ENCODE assay signal across 15 mouse cellular contexts in genomic region chr15:97111320-97112192, GRCm38 (mm10). TPM values are rescaled to one million over a fixed set of nuclear protein-coding genes. Genes with fewer than 3 reads are reported as not detected.
DNase-seq lines count a peak whose midpoint lies in the region; ATAC-seq and TF ChIP-seq lines count a peak whose summit lies in the region.
"Had no signal": no experiment of that assay in that cellular context is flagged by ENCODE, and none has a peak within 500 bp of the region (broad histone marks: within the 10 kb centered on the region; RNA-seq: fewer than 3 reads in every experiment).

No protein-coding gene starts in this region.

- no peak for DNase-seq in heart, postnatal 4 days
- no peak for DNase-seq in stomach, postnatal 0 days (ENCODE audit: low spot score)
- DNase-seq in limb, embryonic 10.5 days (ENCODE audit: low spot score) = peak; percentile 65
- DNase-seq in gastrocnemius, postnatal 10 days = no peak
- no peak for DNase-seq in hindbrain, postnatal 0 days (ENCODE audit: low spot score)
- no peak for DNase-seq in gastrocnemius, adult 18-20 months (ENCODE audit: low spot score)
- DNase-seq: B cell, adult 2 months; cerebellum, adult 18-20 months; thymus, adult 18-20 months had no signal

- H3K4me2 ChIP-seq in heart, embryonic 11.5 days = no peak overlapping the region
- no peak overlapping the region for H3K4me2 ChIP-seq in stomach, embryonic 14.5 days (replicated peaks; ENCODE audit: low read depth, low read length)
- no peak overlapping the region for H3K4me2 ChIP-seq in stomach, postnatal 0 days (replicated peaks; ENCODE audit: low read depth)
- H3K4me2 ChIP-seq in hindbrain, postnatal 0 days (ENCODE audit: low read depth, low read length) = no peak overlapping the region
- H3K4me2 ChIP-seq: hindbrain, embryonic 15.5 days had no signal

- ATAC-seq in heart, embryonic 11.5 days (replicated peaks; ENCODE audit: insufficient number of reproducible peaks, low FRiP score, low TSS enrichment) = no peak
- no peak for ATAC-seq in stomach, embryonic 14.5 days (ENCODE audit: insufficient number of reproducible peaks, insufficient read depth, low FRiP score, low read depth)
- ATAC-seq in stomach, postnatal 0 days (ENCODE audit: low FRiP score, low TSS enrichment) = no peak
- ATAC-seq in hindbrain, postnatal 0 days = no peak

- 70% methylated on average over 11 of the region's 11 CpGs for WGBS in heart, embryonic 11.5 days (ENCODE audit: insufficient replicate concordance)
- 52% methylated on average over 11 of the region's 11 CpGs for whole genome bisulfite sequencing in stomach, embryonic 14.5 days
- WGBS in stomach, postnatal 0 days = 42% methylated on average over 11 of the region's 11 CpGs
- 40% methylated on average over 11 of the region's 11 CpGs for WGBS in limb, embryonic 10.5 days
- WGBS in hindbrain, postnatal 0 days = 80% methylated on average over 11 of the region's 11 CpGs

- no peaks in the 10 kb centered on the region for H3K9me3 ChIP-seq in heart, embryonic 11.5 days (replicated peaks; ENCODE audit: control insufficient read depth, low read length)
- H3K9me3 ChIP-seq in stomach, embryonic 14.5 days (ENCODE audit: control insufficient read depth, low read depth, low read length) = no peaks in the 10 kb centered on the region
- no peaks in the 10 kb centered on the region for H3K9me3 ChIP-seq in stomach, postnatal 0 days (ENCODE audit: control insufficient read depth, low read length)
- no peaks in the 10 kb centered on the region for H3K9me3 ChIP-seq in limb, embryonic 10.5 days (replicated peaks)
- no peaks in the 10 kb centered on the region for H3K9me3 ChIP-seq in hindbrain, postnatal 0 days (ENCODE audit: low read length)
- H3K9me3 ChIP-seq: heart, embryonic 10.5 days; hindbrain, embryonic 15.5 days had no signal

- 0 out of 2 replicates have a peak overlapping the region, but pooled peaks have one; percentile 16 for H3K9ac ChIP-seq in heart, embryonic 11.5 days (ENCODE audit: low read depth, low read length)
- H3K9ac ChIP-seq in stomach, embryonic 14.5 days (replicated peaks; ENCODE audit: low read depth, low read length) = no peak overlapping the region
- no peak overlapping the region for H3K9ac ChIP-seq in stomach, postnatal 0 days (ENCODE audit: low read length)
- no peak overlapping the region for H3K9ac ChIP-seq in hindbrain, postnatal 0 days (replicated peaks; ENCODE audit: low read length)
- H3K9ac ChIP-seq: hindbrain, embryonic 15.5 days had no signal

- TF ChIP-seq EP300 in stomach, postnatal 0 days (optimal IDR thresholded peaks at IDR 0.05) = no peak

- peaks cover 12% of the 10 kb centered on the region; the same call in 1 of the 2 replicates for H3K4me1 ChIP-seq in heart, embryonic 11.5 days (ENCODE audit: control insufficient read depth, insufficient read depth, low read length)
- H3K4me1 ChIP-seq in stomach, embryonic 14.5 days (ENCODE audit: control insufficient read depth, insufficient read depth, low read length) = peaks cover 7% of the 10 kb centered on the region
- no peaks in the 10 kb centered on the region for H3K4me1 ChIP-seq in stomach, postnatal 0 days (replicated peaks; ENCODE audit: control insufficient read depth, insufficient read depth)
- H3K4me1 ChIP-seq in limb, embryonic 10.5 days = peaks cover 55% of the 10 kb centered on the region
- H3K4me1 ChIP-seq in hindbrain, postnatal 0 days (ENCODE audit: insufficient read depth, low read length) = no peaks in the 10 kb centered on the region
- H3K4me1 ChIP-seq: hindbrain, embryonic 15.5 days had no signal

- H3K36me3 ChIP-seq in heart, embryonic 11.5 days (ENCODE audit: control insufficient read depth, insufficient read depth, low read length) = no peaks in the 10 kb centered on the region
- H3K36me3 ChIP-seq in stomach, embryonic 14.5 days (ENCODE audit: control insufficient read depth, insufficient read depth, low read length) = no peaks in the 10 kb centered on the region
- H3K36me3 ChIP-seq in stomach, postnatal 0 days (ENCODE audit: control insufficient read depth, insufficient read depth, low read length) = no peaks in the 10 kb centered on the region
- no peaks in the 10 kb centered on the region for H3K36me3 ChIP-seq in limb, embryonic 10.5 days
- H3K36me3 ChIP-seq in hindbrain, postnatal 0 days (ENCODE audit: insufficient read depth, low read length) = no peaks in the 10 kb centered on the region
- H3K36me3 ChIP-seq: G1E; heart, embryonic 10.5 days; hindbrain, embryonic 15.5 days had no signal

- no peak overlapping the region for H3K4me3 ChIP-seq in heart, embryonic 11.5 days (ENCODE audit: low read depth, low read length)
- H3K4me3 ChIP-seq in stomach, embryonic 14.5 days (ENCODE audit: low read depth, low read length) = no peak overlapping the region
- H3K4me3 ChIP-seq in stomach, postnatal 0 days (ENCODE audit: low read depth, low read length) = no peak overlapping the region
- 0 out of 2 replicates have a peak overlapping the region, but pooled peaks have one; percentile 8 for H3K4me3 ChIP-seq in limb, embryonic 10.5 days
- H3K4me3 ChIP-seq in hindbrain, postnatal 0 days (ENCODE audit: low read length) = no peak overlapping the region
- H3K4me3 ChIP-seq: heart, embryonic 10.5 days; hindbrain, embryonic 15.5 days had no signal

- H3K27ac ChIP-seq in heart, embryonic 11.5 days (ENCODE audit: low read depth, low read length) = no peak overlapping the region
- peak overlapping the region; percentile 27; the same call in 1 of the 2 replicates for H3K27ac ChIP-seq in stomach, embryonic 14.5 days (ENCODE audit: low read length)
- H3K27ac ChIP-seq in stomach, postnatal 0 days (replicated peaks) = no peak overlapping the region
- H3K27ac ChIP-seq in limb, embryonic 10.5 days = peak overlapping the region; percentile 92
- no peak overlapping the region for H3K27ac ChIP-seq in hindbrain, postnatal 0 days
- H3K27ac ChIP-seq: hindbrain, embryonic 15.5 days; macrophage had no signal

- no peak for TF ChIP-seq CTCF in stomach, postnatal 0 days (IDR thresholded peaks at IDR 0.05; ENCODE audit: low read depth)
- no peak for TF ChIP-seq CTCF in hindbrain, postnatal 0 days (IDR thresholded peaks at IDR 0.05; ENCODE audit: low read depth)

- no peaks in the 10 kb centered on the region for H3K27me3 ChIP-seq in heart, embryonic 11.5 days (ENCODE audit: control insufficient read depth, insufficient read depth, low read length)
- no peaks in the 10 kb centered on the region for H3K27me3 ChIP-seq in stomach, embryonic 14.5 days (ENCODE audit: control insufficient read depth, insufficient read depth, low read length)
- no peaks in the 10 kb centered on the region for H3K27me3 ChIP-seq in stomach, postnatal 0 days (ENCODE audit: control insufficient read depth, insufficient read depth, low read length)
- H3K27me3 ChIP-seq in limb, embryonic 10.5 days (ENCODE audit: low read depth, poor library complexity, severe bottlenecking) = no peaks in the 10 kb centered on the region
- no peaks in the 10 kb centered on the region for H3K27me3 ChIP-seq in hindbrain, postnatal 0 days (ENCODE audit: insufficient read depth, low read length)
- H3K27me3 ChIP-seq: hindbrain, embryonic 15.5 days had no signal

RNA-seq across cellular contexts. Expression of gene Slc38a4, which starts 55.8 kb away (rescaled TPM):
- 177 and 185 TPM in 2 replicates for polyA plus RNA-seq in heart, embryonic 11.5 days (2014; fragmentation: Nextera tagmentation; extraction: Ambion mirVana)
- total RNA-seq in heart, postnatal 4 days (2021) = 10 to 100 TPM; 76.1 to 79.8 TPM
- 59.1 and 72.9 TPM in 2 replicates for polyA plus RNA-seq in stomach, embryonic 14.5 days (2014; fragmentation: Nextera tagmentation; extraction: Ambion mirVana)
- 9.7 and 10.8 TPM in 2 replicates for polyA plus RNA-seq in stomach, postnatal 0 days (2015; fragmentation: Nextera tagmentation; extraction: Ambion mirVana)
- 77.5 and 88.3 TPM in 2 replicates for polyA plus RNA-seq in limb, embryonic 10.5 days (2016; fragmentation: Nextera tagmentation; extraction: Ambion mirVana)
- 100 to 1,000 TPM; 155 to 167 TPM for total RNA-seq in gastrocnemius, postnatal 10 days (2021)
- 3.5 and 3.6 TPM in 2 replicates for total RNA-seq in hindbrain, postnatal 0 days (2014; rRNA removed)
- polyA plus RNA-seq in hindbrain, postnatal 0 days (2015; fragmentation: Nextera tagmentation; extraction: Ambion mirVana) = 2.5 and 3.1 TPM in 2 replicates
- total RNA-seq in gastrocnemius, adult 18-20 months (2021) = 100 to 1,000 TPM; 117 to 129 TPM
- polyA plus RNA-seq: G1E, macrophage had no signal

Comparison
In these comparisons a context has a peak if more than half of its experiments do, and no peak if none do; other contexts are left out.
1. H3K27ac ChIP-seq: peak in stomach, embryonic 14.5 days (single experiment) and limb, embryonic 10.5 days (single experiment); none in heart, embryonic 11.5 days (single experiment), stomach, postnatal 0 days (single experiment) and hindbrain, postnatal 0 days (single experiment).